Mouse (Mus musculus): ENCODE results near the gene Mkrn1.
"Not testable (repeated sequence)": the region's sequence is repeated elsewhere in the genome, so short reads cannot be mapped to it uniquely, and the experiment has no call there.

Gene Mkrn1

GRCm38 (mm10) chr6:39378161-39378835, 42.0 kb downstream of the Mkrn1 start:
- not testable (repeated sequence) for DNase-seq

DNA sequence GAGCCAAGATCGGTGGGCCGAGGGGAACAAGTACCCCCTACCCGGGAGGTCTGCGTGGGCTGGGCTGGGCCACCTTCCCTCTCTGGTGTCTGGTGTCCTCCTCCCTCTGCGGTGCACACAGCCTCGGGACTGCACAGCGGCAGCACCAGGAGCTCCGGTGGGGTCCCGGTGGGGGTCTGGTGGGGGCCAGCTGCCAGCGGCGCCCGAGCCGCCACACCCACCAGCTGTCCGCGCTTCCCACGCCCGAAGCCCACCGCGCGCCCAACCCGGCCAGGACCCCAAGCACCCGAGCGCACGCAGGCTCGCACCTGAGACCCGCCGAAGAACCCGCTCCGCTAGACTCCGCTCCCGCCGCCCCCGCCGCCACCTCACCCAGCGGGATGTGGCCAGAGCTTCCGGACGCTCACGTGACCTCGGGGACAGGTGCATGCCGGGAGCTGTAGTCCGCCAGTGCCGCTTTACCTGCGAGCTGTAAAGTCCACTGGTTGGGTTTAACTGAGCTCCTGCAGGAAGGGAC, 42.9 kb downstream of the Mkrn1 start, which contains the start of gene Slc37a3:
Gene Slc37a3 (minus strand): TSS at position 365 of the 517 bp plus-strand sequence.
- DNase-seq: peak; percentile 92 to 96

- no peak for DNase-seq
Measured at GRCm38 (mm10) chr6:39376775-39377174, 43.5 kb downstream of the Mkrn1 start.

DNA sequence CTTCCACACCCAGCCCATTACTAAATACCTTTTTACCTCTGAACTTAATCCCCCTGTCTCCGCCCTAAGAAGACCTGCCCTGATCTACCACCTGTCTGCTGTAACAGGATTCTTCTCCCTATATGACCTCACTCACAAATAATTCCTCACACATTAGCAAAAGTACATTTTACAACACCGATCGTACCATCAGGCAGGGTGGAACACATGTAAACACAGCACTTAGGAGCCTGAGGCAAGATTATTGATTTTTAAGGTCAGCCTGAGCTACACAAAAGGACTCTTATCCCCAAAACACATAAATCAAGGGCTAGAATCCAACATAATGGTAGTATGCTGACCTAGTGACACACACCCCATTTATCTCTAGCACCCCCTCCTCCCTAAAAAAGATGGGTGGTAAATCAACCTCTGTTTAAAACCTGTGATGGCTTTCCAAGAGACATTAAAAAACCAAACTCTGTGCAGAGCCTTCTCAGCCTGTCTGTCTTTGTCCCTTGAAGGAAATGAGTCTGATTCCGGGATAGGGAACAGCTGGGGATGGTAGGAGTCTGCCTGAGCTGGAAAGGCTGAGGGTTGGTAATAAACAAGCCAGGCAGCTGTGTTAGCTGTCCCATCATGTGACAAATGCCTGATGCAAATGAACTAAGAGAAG, 46.8 kb downstream of the Mkrn1 start:
- no peak for DNase-seq

DNA sequence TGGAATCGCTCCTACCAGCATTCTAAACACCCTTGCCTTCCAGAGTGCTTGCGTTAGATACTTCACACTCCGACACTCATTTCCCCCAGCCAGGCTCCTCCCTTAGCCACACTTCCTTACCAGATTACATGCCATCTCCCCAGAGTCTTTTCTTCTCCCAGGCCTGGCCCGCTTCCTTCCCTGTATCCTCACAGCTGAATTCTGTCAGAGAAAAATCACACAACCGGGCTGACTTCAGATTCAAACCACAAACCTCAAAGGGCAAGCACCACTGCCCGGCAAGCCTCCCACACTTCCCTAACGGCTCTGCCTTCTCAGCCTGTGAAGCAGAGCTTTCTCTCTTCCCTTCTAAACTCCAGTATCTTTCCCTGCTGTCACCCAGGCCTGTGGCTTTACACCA, 47.5 kb downstream of the Mkrn1 start:
- no peak for DNase-seq

DNA sequence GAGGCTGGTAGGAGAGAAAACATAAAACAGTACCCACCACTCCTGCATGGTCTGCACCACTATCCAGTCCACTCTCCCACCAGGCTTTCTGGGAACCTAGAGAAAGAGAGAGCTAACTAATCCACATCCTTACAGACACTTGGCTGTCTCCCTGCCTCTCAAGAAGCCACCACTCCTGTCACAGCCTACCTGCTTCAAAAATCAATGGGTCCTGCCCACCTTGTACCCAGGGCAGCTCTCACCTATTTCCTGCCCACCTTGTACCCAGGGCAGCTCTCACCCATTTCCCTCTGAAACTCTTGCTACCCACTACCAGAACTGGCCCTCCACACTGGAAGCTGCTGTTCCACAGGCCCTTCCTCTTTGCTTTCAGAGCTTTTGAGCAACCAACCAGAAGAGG, 48.2 kb downstream of the Mkrn1 start:
- DNase-seq: no peak

DNA sequence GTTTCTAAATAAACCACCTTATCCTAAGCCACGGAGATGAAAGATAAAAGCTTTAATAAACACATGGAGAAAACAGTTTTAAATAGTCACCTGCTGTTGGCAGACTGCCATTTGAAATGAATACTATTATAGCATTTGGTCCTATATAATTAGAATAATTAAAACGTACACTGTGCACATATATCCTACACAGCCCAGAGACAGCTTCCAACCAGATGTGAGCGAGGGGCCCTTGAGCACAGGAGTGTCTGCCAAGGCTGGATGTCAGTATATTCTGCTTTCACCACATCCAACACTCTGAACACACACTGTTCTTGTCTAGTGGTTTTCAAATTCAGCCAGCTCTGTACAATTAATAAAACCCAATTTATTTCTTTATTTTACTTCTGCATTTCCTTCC, 50.6 kb downstream of the Mkrn1 start:
- DNase-seq: no peak

DNA sequence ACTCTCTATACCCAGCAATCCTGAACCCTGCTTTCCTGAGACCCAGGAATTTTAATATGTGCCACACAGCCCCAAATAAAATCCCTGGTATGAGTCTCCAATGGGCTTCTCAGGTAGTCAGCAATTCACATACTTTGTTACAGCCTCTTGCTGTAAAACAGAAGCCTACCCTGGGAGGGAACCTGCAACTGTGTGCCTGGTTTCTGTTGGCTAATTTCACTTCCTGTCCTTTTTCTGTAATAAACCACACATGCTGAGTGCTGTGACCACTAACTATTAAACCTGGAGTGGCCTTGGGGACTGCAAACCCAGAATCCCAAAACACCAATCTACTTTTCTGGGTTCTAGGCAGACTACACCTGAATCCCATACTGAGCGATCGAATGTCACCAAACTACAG, 57.6 kb downstream of the Mkrn1 start:
- DNase-seq: no peak

- not testable (repeated sequence) for DNase-seq
Measured at GRCm38 (mm10) chr6:39359207-39359606, 61.1 kb downstream of the Mkrn1 start.

DNA sequence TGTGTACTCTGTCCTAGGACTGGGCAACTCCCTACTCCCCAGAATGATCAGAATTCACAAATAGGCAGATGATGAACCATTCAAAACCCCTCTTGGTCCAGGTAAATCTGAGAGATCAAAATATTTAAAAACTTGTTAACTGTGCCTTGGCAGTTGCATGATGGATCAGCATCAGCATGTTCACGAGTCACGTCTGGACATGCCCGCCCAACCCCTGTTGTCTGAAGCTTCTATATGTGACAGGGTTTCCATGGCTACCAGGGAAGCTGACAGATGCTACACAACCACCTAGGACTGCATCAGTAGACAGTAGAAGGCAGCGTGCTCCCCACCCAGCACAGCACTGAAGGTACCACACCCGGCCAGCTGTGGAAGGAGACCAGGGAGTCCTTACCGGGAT, 71.3 kb downstream of the Mkrn1 start:
- DNase-seq: no peak

- no peak for DNase-seq
Measured at GRCm38 (mm10) chr6:39347880-39348814, 72.1 kb downstream of the Mkrn1 start.
